Mouse (Mus musculus) hindbrain, embryonic 15.5 days (tissue): ENCODE results near the gene Mgst2. TPM values are rescaled to one million over a fixed set of nuclear protein-coding genes. Genes with fewer than 3 reads are reported as not detected.

Source experiments
- ATAC-seq: fragments of 200-750 bp; cut with Nextera tagmentation; 2 replicates; pipeline ENCODE4 v1.8.0; 2017; ENCODE audit warnings: low read depth, moderate number of reproducible peaks, moderate TSS enrichment; ENCODE audit not compliant: low FRiP score
- H3K27ac ChIP-seq: fragments of 300-500 bp; sonication (generic); replicated peaks from 2 replicates; pipeline ENCODE4 v1.5.1; 2015; ENCODE audit warnings: mild to moderate bottlenecking, inconsistent platforms
- H3K27me3 ChIP-seq: fragments of 300-500 bp; sonication (generic); 2 replicates; pipeline ENCODE4 v1.6.1; 2015; ENCODE audit warnings: control low read depth, inconsistent platforms
- H3K36me3 ChIP-seq: fragments of 300-500 bp; sonication (generic); 2 replicates; pipeline ENCODE4 v1.6.1; 2015; ENCODE audit warnings: control low read depth, inconsistent platforms
- H3K4me1 ChIP-seq: fragments of 300-500 bp; sonication (generic); replicated peaks from 2 replicates; pipeline ENCODE4 v1.6.1; 2015; ENCODE audit warnings: control low read depth, inconsistent platforms
- H3K4me2 ChIP-seq: fragments of 300-500 bp; sonication (generic); 2 replicates; pipeline ENCODE4 v1.6.1; 2015; ENCODE audit warnings: moderate library complexity, mild to moderate bottlenecking, inconsistent platforms
- H3K4me3 ChIP-seq: fragments of 300-500 bp; sonication (generic); 2 replicates; pipeline ENCODE4 v1.5.1; 2015; ENCODE audit warnings: mild to moderate bottlenecking, inconsistent platforms
- H3K9ac ChIP-seq: fragments of 300-500 bp; sonication (generic); 2 replicates; pipeline ENCODE4 v1.6.1; 2015; ENCODE audit warnings: inconsistent platforms
- H3K9me3 ChIP-seq: fragments of 300-500 bp; sonication (generic); 2 replicates; pipeline ENCODE4 v1.6.1; 2016; ENCODE audit warnings: control low read depth, inconsistent platforms
- WGBS: fragments of 180-500 bp; shearing (Covaris S2); methylation state at CpG from one replicate; pipeline ENCODE4 v1.1.7; 2015; 5-methylcytosine and 5-hydroxymethylcytosine counted together
- polyA plus RNA-seq: library from polyadenylated mRNA; unstranded; fragments of >200 nt; fragmentation: Nextera tagmentation; extraction: Ambion mirVana; gene quantifications from 2 replicates; pipeline ENCODE4 v1.2.1, GENCODE M21; 2015

The Mgst2 gene
- polyA plus RNA-seq, 1 experiment from 2014 or later, result 0.36 TPM

DNA sequence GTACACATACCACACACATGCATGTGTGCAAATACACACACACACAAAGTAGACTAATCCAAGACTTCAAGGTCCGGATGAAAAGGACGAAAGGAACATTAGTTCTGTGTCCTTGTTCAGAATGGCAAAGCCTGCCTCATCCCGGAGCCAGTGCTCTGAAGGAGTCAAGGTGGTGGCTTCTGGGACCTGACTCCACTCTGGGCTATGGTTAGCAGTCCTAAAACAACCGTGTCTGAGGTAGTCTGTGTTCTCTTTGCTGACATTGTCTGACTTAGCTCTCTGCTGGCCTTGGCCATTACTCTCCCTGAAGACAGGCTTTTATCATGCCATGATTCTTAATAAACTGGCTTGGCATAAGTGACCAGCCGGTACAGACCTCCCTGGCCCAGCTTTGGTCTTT is 745 bp upstream of the Mgst2 start:
- no peaks in the 10 kb centered on the region for H3K4me1 ChIP-seq
- H3K9ac ChIP-seq, result no peak overlapping the region
- no peaks in the 10 kb centered on the region for H3K36me3 ChIP-seq
- H3K27ac ChIP-seq, result no peak overlapping the region
- H3K27me3 ChIP-seq, result no peaks in the 10 kb centered on the region
- H3K4me2 ChIP-seq, result no peak overlapping the region
- H3K4me3 ChIP-seq, result no peak overlapping the region
- H3K9me3 ChIP-seq, result no peaks in the 10 kb centered on the region
- ATAC-seq, result no peak
- WGBS, result 85% methylated on average over 5 of the region's 5 CpGs

GRCm38 (mm10) chr3:51660821-51661276 is 689 bp downstream of the Mgst2 start:
- H3K4me2 ChIP-seq, result no peak overlapping the region
- H3K27ac ChIP-seq, result no peak overlapping the region
- no peak overlapping the region for H3K9ac ChIP-seq
- 85% methylated on average over 3 of the region's 3 CpGs for WGBS
- no peaks in the 10 kb centered on the region for H3K27me3 ChIP-seq
- H3K4me1 ChIP-seq, result no peaks in the 10 kb centered on the region
- no peaks in the 10 kb centered on the region for H3K36me3 ChIP-seq
- no peak for ATAC-seq
- no peak overlapping the region for H3K4me3 ChIP-seq
- H3K9me3 ChIP-seq, result no peaks in the 10 kb centered on the region

- Histone ChIP-seq H3K4me1 (no peaks in the 10 kb centered on the region), H3K4me3 (no peak overlapping the region), H3K36me3 (no peaks in the 10 kb centered on the region), H3K27me3 (no peaks in the 10 kb centered on the region), H3K4me2 (no peak overlapping the region), H3K9me3 (no peaks in the 10 kb centered on the region), H3K9ac (no peak overlapping the region), H3K27ac (no peak overlapping the region)
- no peak for ATAC-seq
- WGBS, result 62% methylated on average over 5 of the region's 5 CpGs
These were observed 1.2 kb downstream of the Mgst2 start for GRCm38 (mm10) chr3:51661376-51661775.

DNA sequence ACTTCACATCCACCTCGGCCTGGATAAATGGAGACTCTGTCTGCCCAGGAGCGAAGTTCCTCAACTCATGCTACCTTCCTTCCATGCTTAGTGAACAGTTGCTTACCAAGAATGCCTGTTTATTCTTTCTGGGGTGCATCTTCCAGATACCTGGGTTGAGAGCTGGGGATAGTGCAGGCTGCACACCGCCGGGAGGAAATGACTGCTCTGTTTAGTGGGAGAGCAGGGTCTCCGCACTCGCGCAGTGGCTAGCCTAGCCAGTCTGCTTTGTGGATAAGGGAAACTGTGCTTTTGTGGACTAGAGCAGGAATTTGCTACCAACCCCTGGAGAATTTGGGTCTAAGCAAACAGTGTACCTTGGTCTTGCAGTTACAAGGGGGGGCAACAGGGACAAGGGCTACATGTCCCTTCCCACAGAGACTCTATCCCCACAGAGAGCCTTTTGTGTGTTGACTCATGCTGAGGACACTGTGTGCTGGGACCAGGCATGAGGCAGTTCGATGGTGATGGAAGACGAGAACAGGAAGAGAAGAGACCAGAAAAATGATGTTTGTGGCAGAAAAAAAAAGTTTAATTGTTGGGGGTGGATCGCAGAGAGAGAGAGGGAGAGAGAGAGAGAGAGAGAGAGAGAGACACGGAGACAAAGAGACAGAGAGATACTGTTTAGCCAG is 1.9 kb downstream of the Mgst2 start:
- no peak for ATAC-seq
- no peaks in the 10 kb centered on the region for H3K9me3 ChIP-seq
- no peak overlapping the region for H3K4me2 ChIP-seq
- H3K27ac ChIP-seq, result no peak overlapping the region
- no peaks in the 10 kb centered on the region for H3K36me3 ChIP-seq
- H3K4me1 ChIP-seq, result no peaks in the 10 kb centered on the region
- H3K4me3 ChIP-seq, result no peak overlapping the region
- WGBS, result 79% methylated on average over 11 of the region's 11 CpGs
- H3K27me3 ChIP-seq, result no peaks in the 10 kb centered on the region
- H3K9ac ChIP-seq, result no peak overlapping the region

- H3K4me3 ChIP-seq, result no peak overlapping the region
- no peaks in the 10 kb centered on the region for H3K27me3 ChIP-seq
- no peaks in the 10 kb centered on the region for H3K36me3 ChIP-seq
- no peak overlapping the region for H3K9ac ChIP-seq
- no peak overlapping the region for H3K4me2 ChIP-seq
- no peak for ATAC-seq
- 69% methylated on average over 6 of the region's 6 CpGs for WGBS
- no peak overlapping the region for H3K27ac ChIP-seq
- no peaks in the 10 kb centered on the region for H3K9me3 ChIP-seq
- H3K4me1 ChIP-seq, result no peaks in the 10 kb centered on the region
These were observed 2.4 kb downstream of the Mgst2 start for GRCm38 (mm10) chr3:51662557-51662956.

DNA sequence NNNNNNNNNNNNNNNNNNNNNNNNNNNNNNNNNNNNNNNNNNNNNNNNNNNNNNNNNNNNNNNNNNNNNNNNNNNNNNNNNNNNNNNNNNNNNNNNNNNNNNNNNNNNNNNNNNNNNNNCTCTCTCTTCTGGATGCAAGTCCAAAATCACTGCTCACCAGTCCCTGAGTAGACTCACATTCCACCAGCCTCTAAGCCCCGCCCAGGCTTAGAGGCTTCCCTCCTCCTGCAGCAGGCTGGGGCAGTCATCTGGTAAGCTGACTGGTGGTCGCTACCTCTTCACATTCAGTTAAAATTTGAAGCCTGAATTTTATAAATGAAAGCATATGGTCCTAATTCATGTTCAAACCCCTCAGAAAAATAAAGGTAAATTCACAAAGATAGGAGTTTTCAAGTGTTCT is 8.4 kb downstream of the Mgst2 start:
- H3K27me3 ChIP-seq, result no peaks in the 10 kb centered on the region
- no peak overlapping the region for H3K9ac ChIP-seq
- no peak overlapping the region for H3K4me2 ChIP-seq
- no peak overlapping the region for H3K27ac ChIP-seq
- H3K9me3 ChIP-seq, result no peaks in the 10 kb centered on the region
- 66% methylated on average over 2 of the region's 2 CpGs for WGBS
- no peak for ATAC-seq
- H3K36me3 ChIP-seq, result no peaks in the 10 kb centered on the region
- no peaks in the 10 kb centered on the region for H3K4me1 ChIP-seq
- H3K4me3 ChIP-seq, result no peak overlapping the region

- Histone ChIP-seq H3K4me1 (no peaks in the 10 kb centered on the region), H3K4me3 (no peak overlapping the region), H3K27ac (no peak overlapping the region), H3K36me3 (no peaks in the 10 kb centered on the region), H3K9me3 (no peaks in the 10 kb centered on the region), H3K9ac (no peak overlapping the region), H3K4me2 (no peak overlapping the region), H3K27me3 (no peaks in the 10 kb centered on the region)
- 87% methylated on average over 5 of the region's 5 CpGs for WGBS
- no peak for ATAC-seq
These were observed 10.4 kb downstream of the Mgst2 start for GRCm38 (mm10) chr3:51670414-51671070.

GRCm38 (mm10) chr3:51671071-51671469 is 10.9 kb downstream of the Mgst2 start:
- ATAC-seq, result no peak
- Histone ChIP-seq H3K27ac (no peak overlapping the region), H3K27me3 (no peaks in the 10 kb centered on the region), H3K9ac (no peak overlapping the region), H3K36me3 (no peaks in the 10 kb centered on the region), H3K4me3 (no peak overlapping the region), H3K4me2 (no peak overlapping the region), H3K9me3 (no peaks in the 10 kb centered on the region), H3K4me1 (no peaks in the 10 kb centered on the region)
- WGBS, result 92% methylated on average over 1 of the region's 1 CpGs

GRCm38 (mm10) chr3:51672631-51673030 is 12.5 kb downstream of the Mgst2 start:
- Histone ChIP-seq H3K9ac (no peak overlapping the region), H3K9me3 (no peaks in the 10 kb centered on the region), H3K36me3 (no peaks in the 10 kb centered on the region), H3K4me1 (no peaks in the 10 kb centered on the region), H3K27ac (no peak overlapping the region), H3K4me2 (no peak overlapping the region), H3K4me3 (no peak overlapping the region), H3K27me3 (no peaks in the 10 kb centered on the region)
- 42% methylated on average over 4 of the region's 4 CpGs for WGBS
- no peak for ATAC-seq

DNA sequence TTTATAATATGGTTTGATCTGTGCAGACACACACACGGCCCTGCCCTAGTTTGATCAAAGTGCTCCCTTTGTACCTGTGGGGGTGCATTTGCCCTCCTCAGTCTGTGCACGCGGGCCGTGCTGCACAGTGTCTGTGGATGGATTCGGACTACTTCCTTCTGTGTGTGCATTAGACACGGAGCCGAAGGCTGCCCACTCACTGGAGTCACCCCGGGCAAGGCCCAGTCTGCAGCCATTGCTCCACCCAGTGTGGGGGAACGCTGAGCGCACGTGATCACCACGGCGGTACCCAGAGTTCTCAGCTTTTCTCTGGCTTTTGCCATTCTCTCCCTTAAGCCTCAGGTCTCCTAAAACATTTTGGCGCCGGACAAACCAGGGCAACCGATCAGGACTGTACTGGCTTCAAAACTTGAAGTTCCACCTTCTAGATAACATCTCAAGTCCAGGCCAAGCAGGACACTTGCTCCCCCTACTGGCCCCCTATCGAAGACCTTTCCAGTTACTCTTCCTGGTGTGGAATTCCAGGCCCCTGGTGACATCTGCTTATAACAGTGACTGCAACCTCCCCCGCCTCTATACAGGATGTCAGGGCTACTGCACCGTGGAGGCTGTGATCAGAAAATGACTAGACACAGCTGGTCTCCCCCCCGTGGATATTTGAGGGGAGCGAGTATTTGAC is 13.4 kb downstream of the Mgst2 start:
- no peak overlapping the region for H3K27ac ChIP-seq
- H3K36me3 ChIP-seq, result no peaks in the 10 kb centered on the region
- no peaks in the 10 kb centered on the region for H3K27me3 ChIP-seq
- H3K9ac ChIP-seq, result no peak overlapping the region
- no peak overlapping the region for H3K4me3 ChIP-seq
- no peaks in the 10 kb centered on the region for H3K9me3 ChIP-seq
- WGBS, result 69% methylated on average over 21 of the region's 21 CpGs
- no peak for ATAC-seq
- H3K4me1 ChIP-seq, result no peaks in the 10 kb centered on the region
- H3K4me2 ChIP-seq, result no peak overlapping the region

GRCm38 (mm10) chr3:51674963-51675362 is 14.8 kb downstream of the Mgst2 start:
- 75% methylated on average over 3 of the region's 3 CpGs for WGBS
- no peak overlapping the region for H3K4me3 ChIP-seq
- no peak overlapping the region for H3K27ac ChIP-seq
- H3K36me3 ChIP-seq, result no peaks in the 10 kb centered on the region
- H3K4me1 ChIP-seq, result no peaks in the 10 kb centered on the region
- no peaks in the 10 kb centered on the region for H3K9me3 ChIP-seq
- no peaks in the 10 kb centered on the region for H3K27me3 ChIP-seq
- no peak overlapping the region for H3K9ac ChIP-seq
- no peak for ATAC-seq
- no peak overlapping the region for H3K4me2 ChIP-seq

DNA sequence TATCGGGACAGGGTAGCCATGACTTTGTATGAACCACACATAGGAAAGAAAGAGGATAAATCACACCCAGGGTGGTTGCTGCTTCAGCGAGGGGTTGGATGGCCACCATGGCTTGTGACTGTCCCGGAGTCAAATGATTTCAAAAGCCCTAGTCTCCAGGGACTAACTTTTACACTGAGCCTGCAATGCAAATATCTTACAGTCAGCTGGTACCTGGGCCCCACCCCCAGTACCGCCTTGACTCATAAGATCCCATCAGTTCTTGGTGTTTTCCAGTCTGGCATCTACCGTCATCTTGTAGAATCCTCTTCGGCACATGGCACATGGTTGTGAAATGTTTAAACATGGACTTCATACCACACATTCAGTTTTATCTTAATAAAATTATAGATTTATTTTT is 25.4 kb downstream of the Mgst2 start:
- no peaks in the 10 kb centered on the region for H3K9me3 ChIP-seq
- H3K4me3 ChIP-seq, result no peak overlapping the region
- 0 out of 2 replicates have a peak, but pooled peaks cover 3% of the 10 kb centered on the region for H3K36me3 ChIP-seq
- no peak overlapping the region for H3K27ac ChIP-seq
- 95% methylated on average over 6 of the region's 6 CpGs for WGBS
- ATAC-seq, result no peak
- no peaks in the 10 kb centered on the region for H3K27me3 ChIP-seq
- no peaks in the 10 kb centered on the region for H3K4me1 ChIP-seq
- H3K9ac ChIP-seq, result no peak overlapping the region
- H3K4me2 ChIP-seq, result no peak overlapping the region
